Mouse (Mus musculus) bone marrow, adult 2 months (tissue): ENCODE data around the gene Fig4. TPM values are rescaled to one million over a fixed set of nuclear protein-coding genes. Genes with fewer than 3 reads are reported as not detected.

Source experiments
- H3K27ac ChIP-seq: fragments of 200-500 bp; 2 replicates; pipeline ENCODE4 v1.5.1; 2012; ENCODE audit warnings: low read depth, mild to moderate bottlenecking, control low read depth, inconsistent platforms, low read length; ENCODE audit not compliant: control insufficient read depth, poor library complexity, insufficient read depth
- H3K4me1 ChIP-seq: fragments of 200-500 bp; 2 replicates; pipeline ENCODE4 v1.6.1; 2011; ENCODE audit warnings: low read length; ENCODE audit not compliant: control insufficient read depth, insufficient read depth
- H3K4me3 ChIP-seq: fragments of 200-500 bp; replicated peaks from 2 replicates; pipeline ENCODE3; 2011; ENCODE audit warnings: mild to moderate bottlenecking, low read depth, low read length, control low read depth; ENCODE audit not compliant: control insufficient read depth
- CTCF ChIP-seq: fragments of 200-500 bp; IDR thresholded peaks from 2 replicates; pipeline ENCODE4 v1.5.1; 2011; ENCODE audit warnings: low read length, control low read depth; ENCODE audit not compliant: control insufficient read depth, insufficient read depth
- POLR2A ChIP-seq: fragments of 200-500 bp; IDR thresholded peaks from 2 replicates; pipeline ENCODE4 v1.6.1; 2011; ENCODE audit warnings: low read depth, mild to moderate bottlenecking, control low read depth, low read length, borderline replicate concordance; ENCODE audit not compliant: control insufficient read depth
- WGBS: fragments of 180-500 bp; shearing (Covaris S2); methylation state at CpG from one replicate; pipeline ENCODE4 v1.1.7; 2018; 5-methylcytosine and 5-hydroxymethylcytosine counted together
- polyA plus RNA-seq: library from polyadenylated mRNA; stranded (reverse); fragments of >200 nt; gene quantifications from 2 replicates; pipeline ENCODE4 v1.2.4, GENCODE M21; 2011; ENCODE audit warnings: low replicate concordance; ENCODE audit not compliant: missing spikeins, insufficient read depth, insufficient read length

Gene Fig4
- 3.0 and 6.4 TPM in 2 replicates for polyA plus RNA-seq

- peak within 1 kb of the TSS; percentile 93 for H3K27ac ChIP-seq
- no peaks in the 10 kb centered on the region; the same call in 1 of the 2 replicates for H3K4me1 ChIP-seq
- peak; percentile 48; the same call in 1 of the 2 replicates for TF ChIP-seq POLR2A
- no peak for TF ChIP-seq CTCF
- H3K4me3 ChIP-seq = peak within 1 kb of the TSS; percentile 97
- WGBS = 1% methylated on average over 38 of the region's 38 CpGs
Measured at GRCm38 (mm10) chr10:41302689-41303431, at the start of gene Fig4. Fig4 (minus strand) TSS chr10:41303260.

- 51% methylated on average over 7 of the region's 7 CpGs for WGBS
- TF ChIP-seq POLR2A (no peak), CTCF (no peak)
Measured at GRCm38 (mm10) chr10:41341346-41341745, 38.3 kb upstream of the Fig4 start.

DNA sequence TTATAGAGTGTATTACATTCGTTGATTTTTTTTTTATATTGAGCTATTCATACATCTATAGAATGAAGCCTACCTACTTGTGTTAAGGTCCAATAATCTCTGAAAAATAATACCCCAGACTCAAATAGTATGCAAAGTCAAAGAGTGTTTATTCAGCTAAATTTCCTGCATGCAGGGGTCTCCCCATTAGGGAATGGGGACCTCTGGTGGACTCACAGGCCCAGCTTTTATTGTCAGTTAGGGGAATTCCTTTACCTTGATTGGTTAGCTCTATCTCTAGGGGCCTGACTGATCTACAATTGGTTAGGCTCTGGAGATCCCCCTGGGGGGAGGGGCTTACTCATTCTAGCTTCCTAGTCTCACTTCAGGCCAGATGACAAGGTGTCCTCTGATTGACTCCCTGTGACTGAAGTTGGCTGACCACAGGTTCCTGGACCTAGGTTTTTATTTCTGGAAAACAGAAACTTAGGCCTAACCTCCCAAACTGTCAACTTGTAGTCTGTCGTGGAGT, 29.5 kb upstream of the Fig4 start:
- no peak for TF ChIP-seq CTCF
- no peak for TF ChIP-seq POLR2A
- Histone ChIP-seq H3K4me3 (no peak overlapping the region), H3K4me1 (no peaks in the 10 kb centered on the region; the same call in 1 of the 2 replicates), H3K27ac (no peak overlapping the region)
- WGBS = 78% methylated on average over 2 of the region's 2 CpGs

More at GRCm38 (mm10) chr10:41341346-41341745, 38.3 kb upstream of the Fig4 start:
- Histone ChIP-seq H3K4me3 (no peak overlapping the region), H3K4me1 (peaks cover 1% of the 10 kb centered on the region; the same call in 1 of the 2 replicates), H3K27ac (no peak overlapping the region)

GRCm38 (mm10) chr10:41315866-41316265, 12.8 kb upstream of the Fig4 start:
- WGBS = 83% methylated on average over 3 of the region's 3 CpGs
- Histone ChIP-seq H3K4me1 (no peaks in the 10 kb centered on the region), H3K27ac (no peak overlapping the region), H3K4me3 (no peak overlapping the region)
- no peak for TF ChIP-seq CTCF
- no peak for TF ChIP-seq POLR2A

DNA sequence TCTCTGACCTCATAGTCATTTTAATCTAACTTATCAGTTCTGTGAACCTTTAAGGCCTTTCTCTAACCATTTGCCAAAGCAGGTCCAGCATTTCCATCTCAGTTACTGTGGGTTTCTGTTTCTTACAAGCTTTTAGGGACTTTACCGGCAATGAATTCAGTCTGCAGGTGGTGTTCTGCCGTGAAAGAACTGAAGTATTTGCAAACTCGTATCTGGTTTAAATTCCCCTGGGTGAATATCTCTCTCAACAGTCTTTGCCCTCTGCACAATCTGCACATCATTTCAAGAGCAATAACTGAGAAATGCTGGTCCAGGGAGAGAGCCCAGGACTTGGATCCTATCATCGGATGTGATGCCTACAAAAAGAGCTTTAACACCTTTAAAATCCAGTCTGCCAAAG, 5.1 kb upstream of the Fig4 start:
- no peak overlapping the region for H3K4me3 ChIP-seq
- H3K27ac ChIP-seq = no peak overlapping the region
- whole genome bisulfite sequencing = 82% methylated on average over 4 of the region's 4 CpGs
- H3K4me1 ChIP-seq = no peaks in the 10 kb centered on the region; the same call in 1 of the 2 replicates
- TF ChIP-seq POLR2A (no peak), CTCF (no peak)

DNA sequence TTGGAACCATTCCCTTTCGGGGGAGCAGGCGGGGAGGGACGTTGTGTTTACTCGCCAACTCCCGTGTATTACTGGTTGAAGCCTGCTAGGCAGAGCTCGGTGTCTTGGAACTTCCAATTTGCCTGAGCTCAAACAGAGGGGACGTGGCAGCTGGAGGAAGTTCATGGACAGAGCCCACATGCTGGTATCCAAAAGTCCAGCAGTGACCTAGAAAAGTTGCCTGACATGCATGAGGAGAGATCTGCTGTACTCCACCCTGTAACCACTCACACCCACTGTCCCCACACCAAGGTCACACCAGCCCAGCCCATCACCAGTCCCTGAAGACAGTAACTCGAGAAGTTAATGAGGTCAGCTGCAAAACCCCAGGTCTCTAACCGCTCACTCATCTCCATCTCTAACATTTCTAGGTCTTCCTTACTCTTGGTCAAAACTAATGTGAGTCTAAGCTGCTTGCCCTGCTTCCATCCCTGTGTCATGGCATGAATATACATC, 1.9 kb upstream of the Fig4 start:
- Histone ChIP-seq H3K4me3 (no peak overlapping the region), H3K27ac (no peak overlapping the region), H3K4me1 (no peaks in the 10 kb centered on the region; the same call in 1 of the 2 replicates)
- TF ChIP-seq POLR2A = no peak
- no peak for TF ChIP-seq CTCF
- WGBS = 80% methylated on average over 9 of the region's 9 CpGs

GRCm38 (mm10) chr10:41303639-41304444, 782 bp upstream of the Fig4 start, which contains the start of gene Ak9:
Ak9 (plus strand) TSS chr10:41303980.
- Histone ChIP-seq H3K4me3 (peak within 1 kb of the TSS; percentile 97), H3K27ac (peak within 1 kb of the TSS; percentile 93), H3K4me1 (no peaks in the 10 kb centered on the region; the same call in 1 of the 2 replicates)
- under 1% methylated on average over 25 of the region's 25 CpGs for WGBS
- TF ChIP-seq CTCF = peak; percentile 26; the same call in 1 of the 2 replicates
- TF ChIP-seq POLR2A = no peak

DNA sequence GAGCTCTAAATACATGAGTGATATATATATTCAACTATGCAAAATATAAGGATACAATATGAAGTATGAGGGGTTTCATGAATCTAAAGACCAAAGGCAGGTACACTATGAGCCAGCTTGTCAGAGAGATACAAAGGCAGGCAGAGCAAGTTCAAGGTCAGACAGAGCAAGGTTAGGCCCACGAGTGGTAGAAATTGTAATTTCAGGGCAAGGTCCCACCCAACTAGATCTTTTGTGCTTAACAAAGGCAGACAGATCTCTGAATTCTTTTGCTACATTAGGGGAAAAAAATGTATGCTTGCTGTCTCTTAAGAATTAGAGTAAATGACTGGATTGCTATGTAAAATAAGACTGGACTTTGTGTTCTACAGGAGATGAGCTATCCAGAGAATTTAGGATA, 2.9 kb downstream of the Fig4 start:
- no peak overlapping the region for H3K27ac ChIP-seq
- no peaks in the 10 kb centered on the region; the same call in 1 of the 2 replicates for H3K4me1 ChIP-seq
- no peak overlapping the region for H3K4me3 ChIP-seq
- no peak for TF ChIP-seq POLR2A
- no peak for TF ChIP-seq CTCF
- WGBS = 57% methylated on average over 1 of the region's 1 CpGs

- 60% methylated on average over 7 of the region's 7 CpGs for WGBS
- TF ChIP-seq CTCF (no peak), POLR2A (no peak)
- Histone ChIP-seq H3K27ac (no peak overlapping the region), H3K4me1 (no peaks in the 10 kb centered on the region), H3K4me3 (no peak overlapping the region)
Measured at GRCm38 (mm10) chr10:41295145-41295544, 7.9 kb downstream of the Fig4 start.
